Mouse (Mus musculus): ENCODE results near the gene Syngap1. TPM values are rescaled to one million over a fixed set of nuclear protein-coding genes. Genes with fewer than 3 reads are reported as not detected.

The Syngap1 gene
- total RNA-seq, 2 experiments from 2014 or later: 29.7 to 37.1 TPM

Small RNAs within 50 kb of the gene (microRNA-seq; reads per million reads assigned to microRNA genes)
- gene Gm27775: not detected
- gene Mir3083: 0.79 reads per million
- 1.8 reads per million for gene Mir6968

Other genes starting within 250 kb of the Syngap1 start
- 10 to 100 TPM; 47.5 to 51.9 TPM for gene Crebrf, start 225.6 kb upstream of the Syngap1 start, total RNA-seq (2021)
- gene Bnip1, start 160.2 kb upstream of the Syngap1 start, total RNA-seq (2021): 10 to 100 TPM; 37.8 to 38.3 TPM
- not detected for gene Nkx2-5, start 96.2 kb upstream of the Syngap1 start, total RNA-seq (2021)
- gene Kifc5b, start 24.2 kb upstream of the Syngap1 start, total RNA-seq (2021): 10 to 100 TPM; 11.8 to 12.2 TPM
- 10 to 100 TPM; 32.0 to 33.4 TPM for gene Phf1, start 8.2 kb upstream of the Syngap1 start, total RNA-seq (2021)
- 100 to 1,000 TPM; 127 to 132 TPM for gene Cuta, start 1.7 kb upstream of the Syngap1 start, total RNA-seq (2021)
- gene Zbtb9, start 31.9 kb downstream of the Syngap1 start, total RNA-seq (2021): 1 to 10 TPM; 8.0 to 9.6 TPM
- 10 to 100 TPM; 43.8 to 46.4 TPM for gene Bak1, start 87.8 kb downstream of the Syngap1 start, total RNA-seq (2021)
- gene Itpr3, start 116.1 kb downstream of the Syngap1 start, total RNA-seq (2021): 10 to 100 TPM; 13.6 to 19.4 TPM
- 100 to 1,000 TPM; 128 to 138 TPM for gene Uqcc2, start 192.7 kb downstream of the Syngap1 start, total RNA-seq (2021)
- 1 to 10 TPM; 1.1 to 2.3 TPM for gene Ip6k3, start 226.5 kb downstream of the Syngap1 start, total RNA-seq (2021)